Mouse (Mus musculus): Measurements from ENCODE around the gene Gm10799. TPM values are rescaled to one million over a fixed set of nuclear protein-coding genes. Genes with fewer than 3 reads are reported as not detected.

Gene Gm10799
- not detected for polyA plus RNA-seq (2015; fragmentation: Illumina TruSeq; extraction: RNeasy Lipid Tissue Mini Kit (QIAGEN cat#74804); ENCODE audit: low read depth, low replicate concordance)

GRCm38 (mm10) chr2:104068450-104068849 is at the start of gene Gm10799:
Gene Gm10799, minus strand, starts transcription at chr2:104068550.

GRCm38 (mm10) chr2:104095741-104096213 is 27.4 kb upstream of the Gm10799 start, which contains the start of gene Cd59a:
Gene Cd59a, plus strand, starts transcription at chr2:104095801.

GRCm38 (mm10) chr2:104069704-104070185 is 1.4 kb upstream of the Gm10799 start, which contains the start of gene Cd59b:
Gene Cd59b, plus strand, starts transcription at chr2:104069849.

GRCm38 (mm10) chr2:104065526-104065925 is 2.8 kb downstream of the Gm10799 start, which contains the start of gene Gm10912:
Gene Gm10912, plus strand, starts transcription at chr2:104065826.

GRCm38 (mm10) chr2:104028139-104028723 is 40.1 kb downstream of the Gm10799 start, which contains the start of gene 4931422A03Rik:
Gene 4931422A03Rik, minus strand, starts transcription at chr2:104028361.

GRCm38 (mm10) chr2:104027458-104028138 is 40.8 kb downstream of the Gm10799 start, which contains the start of gene Fbxo3:
Gene Fbxo3, plus strand, starts transcription at chr2:104027721.

Other genes starting within 250 kb of the Gm10799 start
- 28.9 TPM for gene Lmo2, start 110.6 kb downstream of the Gm10799 start, polyA plus RNA-seq (2015; fragmentation: Illumina TruSeq; extraction: RNeasy Lipid Tissue Mini Kit (QIAGEN cat#74804); ENCODE audit: low read depth, low replicate concordance)
- 65.7 TPM for gene Fbxo3, start 40.8 kb downstream of the Gm10799 start, polyA plus RNA-seq (2015; fragmentation: Illumina TruSeq; extraction: RNeasy Lipid Tissue Mini Kit (QIAGEN cat#74804); ENCODE audit: low read depth, low replicate concordance)
- gene 4931422A03Rik, start 40.2 kb downstream of the Gm10799 start, polyA plus RNA-seq (2015; fragmentation: Illumina TruSeq; extraction: RNeasy Lipid Tissue Mini Kit (QIAGEN cat#74804); ENCODE audit: low read depth, low replicate concordance), result not detected
- 0.45 TPM for gene Gm10912, start 2.7 kb downstream of the Gm10799 start, polyA plus RNA-seq (2015; fragmentation: Illumina TruSeq; extraction: RNeasy Lipid Tissue Mini Kit (QIAGEN cat#74804); ENCODE audit: low read depth, low replicate concordance)
- gene Cd59b, start 1.3 kb upstream of the Gm10799 start, polyA plus RNA-seq (2015; fragmentation: Illumina TruSeq; extraction: RNeasy Lipid Tissue Mini Kit (QIAGEN cat#74804); ENCODE audit: low read depth, low replicate concordance), result 4.8 TPM
- 12.8 TPM for gene Cd59a, start 27.3 kb upstream of the Gm10799 start, polyA plus RNA-seq (2015; fragmentation: Illumina TruSeq; extraction: RNeasy Lipid Tissue Mini Kit (QIAGEN cat#74804); ENCODE audit: low read depth, low replicate concordance)
- gene A930018P22Rik, start 54.2 kb upstream of the Gm10799 start, polyA plus RNA-seq (2015; fragmentation: Illumina TruSeq; extraction: RNeasy Lipid Tissue Mini Kit (QIAGEN cat#74804); ENCODE audit: low read depth, low replicate concordance), result not detected

Measured in brain, adult 10 weeks (tissue).